Mouse (Mus musculus) ovary, postnatal 14 days (tissue): Measurements from ENCODE around the gene Mst1.

Source experiments
- DNase-seq: peaks from one replicate; pipeline ENCODE4 v3.0.0; 2022; ENCODE audit warnings: low spot score

The Mst1 gene

DNA sequence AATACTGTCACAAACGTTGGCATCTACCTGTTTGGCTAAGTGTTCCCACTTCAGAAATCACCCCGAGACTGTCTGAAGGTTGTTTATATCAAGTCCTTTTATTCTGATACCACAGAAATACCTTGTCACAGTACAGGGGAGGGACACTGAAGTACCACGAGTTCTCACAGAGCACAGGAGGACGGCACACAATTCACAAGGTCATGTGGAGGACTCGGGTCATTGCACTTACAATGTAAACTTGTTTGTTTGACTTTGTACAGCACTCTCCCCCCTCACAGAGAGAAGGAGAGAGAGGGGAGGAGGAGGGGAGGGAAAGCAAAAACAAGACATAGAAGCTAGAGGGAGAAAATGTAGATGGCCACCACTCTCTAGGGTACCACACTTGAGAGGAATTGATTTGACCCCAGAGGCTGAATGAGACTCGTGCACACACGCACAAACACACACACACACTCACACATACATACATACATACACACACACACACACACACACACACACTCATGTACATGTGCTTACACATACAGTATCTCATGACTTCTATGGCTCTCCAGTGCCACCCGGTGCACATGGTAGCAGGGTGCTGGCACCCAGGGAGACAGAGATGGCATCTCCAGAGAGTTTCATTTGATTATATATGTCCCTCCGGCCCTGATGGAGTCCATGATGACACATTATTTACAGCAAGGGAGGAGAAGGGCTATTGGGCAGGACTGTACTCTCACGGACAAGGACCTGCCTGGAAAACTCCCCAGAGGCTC lies 15.9 kb downstream of the Mst1 start:
- DNase-seq = no peak

DNA sequence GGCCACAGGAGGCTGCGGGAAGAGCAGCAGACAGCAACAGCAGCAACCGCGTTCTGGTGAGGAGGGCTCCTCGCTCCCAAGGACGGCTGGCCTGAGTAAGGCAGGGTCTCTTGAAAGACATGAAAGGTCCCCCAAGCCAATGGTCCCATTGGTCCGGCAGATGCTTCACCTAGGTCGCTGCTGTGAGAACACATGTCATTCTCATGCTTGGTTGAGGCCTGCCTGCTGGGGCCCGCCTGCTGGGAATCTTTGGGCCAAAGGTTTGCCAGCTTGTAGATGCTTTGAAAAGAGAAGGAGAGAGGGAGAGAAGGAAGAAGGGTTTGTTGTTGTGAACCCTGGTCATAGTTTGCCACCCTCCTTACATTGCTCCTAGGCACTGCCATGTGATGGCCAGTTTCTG lies 19.4 kb downstream of the Mst1 start:
- no peak for DNase-seq

DNA sequence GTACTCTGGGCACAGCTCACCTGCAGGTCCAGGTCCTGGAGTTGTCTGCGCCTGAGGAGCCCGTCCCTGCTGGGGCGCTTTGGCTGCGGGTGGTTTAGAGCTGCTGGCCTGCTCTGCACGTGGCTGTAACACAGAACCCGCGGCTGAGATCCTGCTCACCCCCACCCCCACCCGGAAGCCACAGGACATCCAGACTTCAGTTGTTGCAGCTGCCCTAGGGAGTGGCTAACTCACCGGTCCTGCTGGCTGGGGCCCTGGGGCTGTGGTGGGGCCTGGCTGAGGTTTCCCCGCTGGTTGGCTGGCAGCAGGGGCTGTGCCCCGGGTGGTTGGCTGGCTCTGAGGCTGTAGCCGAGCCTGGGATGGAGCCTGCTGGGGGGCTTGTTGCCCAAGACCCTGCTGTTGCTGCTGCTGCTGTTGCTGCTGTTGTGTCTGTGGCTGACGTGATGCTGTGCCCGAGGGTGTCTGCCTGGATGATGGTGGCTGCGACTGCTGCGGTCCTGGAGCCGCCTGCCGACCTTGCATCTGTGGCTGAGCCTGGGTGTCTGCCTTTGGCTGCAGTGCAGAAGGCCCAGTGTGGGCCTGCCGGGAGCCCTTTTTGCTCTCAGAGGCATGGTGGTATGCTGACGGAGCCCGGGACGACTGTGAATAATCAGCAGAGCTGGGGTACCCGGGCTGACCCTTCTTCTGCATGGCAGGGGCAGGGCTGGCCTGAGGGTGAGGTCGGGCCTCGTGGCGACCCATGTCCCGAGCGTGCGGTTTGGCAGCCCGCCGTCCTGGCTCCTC lies 24.7 kb downstream of the Mst1 start:
- DNase-seq = no peak

GRCm38 (mm10) chr9:108105549-108105863 lies 25.3 kb downstream of the Mst1 start:
- DNase-seq = no peak

- DNase-seq = no peak
These were observed 25.9 kb downstream of the Mst1 start for GRCm38 (mm10) chr9:108106090-108106489.

GRCm38 (mm10) chr9:108107867-108108266 lies 27.6 kb downstream of the Mst1 start:
- DNase-seq = no peak

- no peak for DNase-seq
These were observed 29.9 kb downstream of the Mst1 start for GRCm38 (mm10) chr9:108110160-108110559.

GRCm38 (mm10) chr9:108111101-108111592 lies 30.9 kb downstream of the Mst1 start:
- DNase-seq = no peak

DNA sequence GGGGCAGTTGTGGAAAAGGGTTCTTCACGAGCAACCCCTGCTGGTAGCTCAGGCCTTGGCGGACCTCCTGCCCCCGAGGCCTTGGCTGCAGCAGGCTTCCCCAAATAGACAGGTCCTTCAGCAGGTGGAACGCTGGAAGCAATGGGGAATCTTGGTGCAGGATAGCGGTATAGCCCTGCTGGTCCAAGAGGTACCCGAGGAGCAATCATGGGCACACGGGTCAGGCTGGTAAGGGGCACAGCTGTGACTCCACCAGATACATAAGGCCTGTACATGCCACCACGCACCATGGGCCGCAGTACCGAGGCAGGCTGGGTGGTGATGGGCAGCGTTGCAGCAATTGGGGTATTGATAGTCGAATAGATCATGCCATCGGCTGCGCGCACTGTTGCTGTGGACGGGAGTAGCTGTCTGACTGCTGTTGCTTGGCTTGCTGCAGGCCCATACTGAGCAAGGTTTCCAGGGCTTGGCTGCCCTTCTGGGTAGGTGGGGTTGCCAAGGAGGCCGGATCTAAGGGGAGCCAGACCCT lies 31.4 kb downstream of the Mst1 start:
- no peak for DNase-seq

DNA sequence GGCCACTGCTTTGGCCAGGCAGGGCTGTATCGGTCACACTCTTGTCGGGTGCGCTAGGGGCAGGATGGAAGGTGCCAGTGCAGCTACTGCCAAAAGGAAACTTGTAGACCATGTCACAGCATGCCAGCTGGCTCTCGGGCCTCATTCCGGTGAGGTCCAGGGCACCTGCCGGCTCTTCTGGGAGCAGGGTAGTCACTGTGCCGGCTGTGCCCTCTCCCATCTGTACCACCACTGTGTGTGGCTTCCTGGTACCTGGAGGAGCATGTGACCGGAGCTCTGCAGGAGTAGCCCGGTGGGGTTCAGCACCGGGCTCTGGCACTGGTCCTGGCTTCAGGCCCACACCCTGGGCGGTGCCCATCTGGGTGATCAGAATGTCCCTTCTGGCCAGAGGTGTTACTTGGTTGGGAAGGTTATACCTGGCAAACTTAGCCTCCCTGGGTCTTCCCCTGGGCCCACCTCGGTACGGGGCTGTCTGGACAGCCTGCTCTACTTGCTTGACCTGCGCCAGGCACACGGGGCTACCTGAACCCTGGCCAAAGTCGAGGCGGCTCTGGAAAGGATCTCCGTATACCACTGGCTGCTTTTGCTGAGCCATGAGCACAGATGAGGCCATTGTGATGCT lies 32.6 kb downstream of the Mst1 start:
- DNase-seq = no peak

DNA sequence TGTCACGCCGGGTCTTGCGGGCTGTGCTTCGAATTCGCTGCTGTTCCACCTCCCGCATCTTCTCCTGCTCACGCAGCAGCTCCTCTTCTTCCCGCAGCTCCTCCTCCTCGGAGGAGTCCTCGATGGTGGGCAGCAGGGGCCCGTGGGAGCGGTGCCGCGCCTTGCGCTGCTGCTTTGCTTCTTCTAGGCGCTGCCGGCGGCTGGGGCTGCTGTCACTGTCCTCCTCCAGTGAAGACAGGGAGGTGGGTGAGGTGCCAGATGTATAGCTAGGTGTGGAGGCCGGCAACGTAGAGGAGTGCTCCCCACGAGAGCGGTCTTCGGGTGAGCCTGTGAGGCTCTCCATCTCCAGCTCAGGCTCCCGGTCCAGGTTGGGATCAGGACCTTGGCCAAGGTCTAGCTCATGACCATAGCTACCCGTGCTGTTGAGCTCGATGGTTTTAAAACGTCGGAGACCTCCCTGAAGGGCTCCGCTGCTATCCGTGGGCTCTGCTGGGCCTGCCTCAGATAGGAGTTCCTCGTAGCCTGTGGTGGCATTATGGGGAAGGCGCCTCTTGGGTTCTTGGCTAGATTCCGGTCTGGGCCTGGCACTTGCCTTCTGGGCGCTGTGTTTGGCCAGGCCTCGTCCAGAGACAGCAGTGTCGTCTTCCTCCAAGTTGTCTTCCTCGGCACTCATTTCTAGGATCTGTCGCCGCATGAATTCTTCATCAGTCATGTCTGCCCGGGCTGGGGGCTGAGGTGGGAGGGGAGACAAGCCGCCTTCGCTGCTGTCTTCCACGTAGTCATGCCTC lies 35.2 kb downstream of the Mst1 start:
- DNase-seq = no peak

- DNase-seq = no peak
These were observed 36.9 kb downstream of the Mst1 start for GRCm38 (mm10) chr9:108117143-108117542.

GRCm38 (mm10) chr9:108119891-108120411 lies 39.7 kb downstream of the Mst1 start:
- DNase-seq = no peak

GRCm38 (mm10) chr9:108120671-108121070 lies 40.4 kb downstream of the Mst1 start:
- no peak for DNase-seq

DNA sequence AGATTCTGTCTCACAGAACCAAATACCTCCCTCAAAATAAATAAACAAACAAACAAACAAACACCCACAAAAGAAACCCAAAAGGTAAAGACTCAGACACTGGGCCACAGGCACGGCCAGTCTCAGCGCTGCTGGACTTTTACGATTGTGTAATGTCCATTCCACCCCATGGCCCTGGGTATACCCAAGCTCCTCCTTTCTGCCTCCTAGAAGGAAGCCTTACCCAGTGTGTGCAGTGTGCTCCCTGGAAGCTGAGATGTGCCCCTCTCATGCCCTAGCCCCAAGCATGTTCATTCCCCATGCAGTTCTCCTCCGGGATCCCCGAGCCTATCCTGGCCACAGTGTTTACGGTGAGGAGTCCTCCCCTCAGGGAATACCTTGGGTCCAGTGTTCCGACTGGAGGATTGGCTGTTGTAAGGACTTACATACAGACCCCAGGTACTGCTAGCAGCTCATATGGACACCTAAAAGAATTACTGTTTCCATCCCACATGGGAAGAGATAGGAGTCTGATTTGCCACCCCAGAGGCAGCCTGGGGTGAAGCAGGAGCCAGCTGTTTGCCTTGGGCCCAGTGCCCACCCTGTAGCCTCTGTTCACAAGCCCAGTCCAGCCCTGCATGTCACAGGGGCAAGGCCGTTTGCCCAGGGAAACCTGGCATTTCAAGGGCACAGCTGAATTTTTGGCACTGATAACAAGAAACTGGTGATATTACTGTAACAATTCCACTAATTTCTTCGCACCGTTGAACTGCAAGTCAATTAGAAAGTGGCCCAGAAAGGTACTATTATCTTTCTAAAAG lies 41.1 kb downstream of the Mst1 start:
- DNase-seq = no peak

- DNase-seq = no peak
These were observed 43.7 kb downstream of the Mst1 start for GRCm38 (mm10) chr9:108123916-108124315.

DNA sequence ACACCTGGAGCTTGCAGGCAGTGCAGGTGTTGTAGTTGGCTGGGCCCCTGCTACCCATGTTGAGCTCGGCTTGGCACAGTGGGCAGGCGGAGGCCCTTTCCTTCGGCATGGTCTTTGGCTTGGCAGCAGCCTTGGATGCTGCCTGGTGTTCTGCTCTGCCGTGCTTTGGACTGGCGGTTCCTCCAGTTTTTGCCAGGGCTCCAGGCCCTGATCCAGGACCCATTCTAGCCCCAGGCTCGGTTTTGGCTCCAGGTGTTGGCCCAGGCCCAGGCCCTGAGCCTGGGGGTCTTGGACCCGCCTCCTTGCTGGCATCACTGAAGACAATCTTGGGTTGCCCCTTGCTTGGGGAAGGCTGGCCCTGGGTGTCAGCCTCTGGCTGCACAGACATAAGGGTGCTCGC lies 45.5 kb downstream of the Mst1 start:
- no peak for DNase-seq

GRCm38 (mm10) chr9:108126436-108127180 lies 46.4 kb downstream of the Mst1 start:
- no peak for DNase-seq

- DNase-seq = no peak
These were observed 48.0 kb downstream of the Mst1 start for GRCm38 (mm10) chr9:108128248-108128647.
